Mouse (Mus musculus) heart, postnatal 0 days (tissue): ENCODE data around the gene Nacc1. TPM values are rescaled to one million over a fixed set of nuclear protein-coding genes. Genes with fewer than 3 reads are reported as not detected.

ENCODE experiments used
- ATAC-seq: fragments of 200-750 bp; cut with Nextera tagmentation; 2 replicates; pipeline ENCODE4 v1.8.0; 2017; ENCODE audit warnings: low read depth, moderate number of reproducible peaks, moderate library complexity; ENCODE audit not compliant: insufficient read depth
- DNase-seq: peaks from one replicate; pipeline ENCODE4 v3.0.0-alpha.2; 2016; ENCODE audit warnings: low spot score
- H3K27ac ChIP-seq: fragments of 300-500 bp; sonication (generic); 2 replicates; pipeline ENCODE4 v1.5.1; 2014; ENCODE audit warnings: low read depth, mild to moderate bottlenecking
- H3K27me3 ChIP-seq: fragments of 300-500 bp; sonication (generic); 2 replicates; pipeline ENCODE4 v1.6.1; 2014; ENCODE audit warnings: low read length, mixed read lengths; ENCODE audit not compliant: control insufficient read depth, insufficient read depth
- H3K36me3 ChIP-seq: fragments of 300-500 bp; sonication (generic); replicated peaks from 2 replicates; pipeline ENCODE4 v1.6.1; 2014; ENCODE audit warnings: low read length, mixed read lengths; ENCODE audit not compliant: control insufficient read depth, insufficient read depth
- H3K4me1 ChIP-seq: fragments of 300-500 bp; sonication (generic); 2 replicates; pipeline ENCODE4 v1.6.1; 2014; ENCODE audit warnings: antibody characterized with exemption; ENCODE audit not compliant: control insufficient read depth, insufficient read depth
- H3K4me2 ChIP-seq: fragments of 300-500 bp; sonication (generic); 2 replicates; pipeline ENCODE4 v1.6.1; 2014; ENCODE audit warnings: low read depth, mild to moderate bottlenecking, low read length, moderate library complexity
- H3K4me3 ChIP-seq: fragments of 300-500 bp; sonication (generic); 2 replicates; pipeline ENCODE4 v1.5.1; 2014; ENCODE audit warnings: low read depth, low read length
- H3K9ac ChIP-seq: fragments of 300-500 bp; sonication (generic); replicated peaks from 2 replicates; pipeline ENCODE4 v1.6.1; 2014; ENCODE audit warnings: low read depth, low read length, mixed read lengths
- H3K9me3 ChIP-seq: fragments of 300-500 bp; sonication (generic); replicated peaks from 2 replicates; pipeline ENCODE4 v1.6.1; 2016; ENCODE audit warnings: low read length; ENCODE audit not compliant: control insufficient read depth
- CTCF ChIP-seq: IDR thresholded peaks from 2 replicates; pipeline ENCODE4 v1.5.1; 2016; ENCODE audit warnings: antibody characterized with exemption, control low read depth, low read depth
- EP300 ChIP-seq: IDR thresholded peaks from 2 replicates; pipeline ENCODE4 v1.6.1; 2016; ENCODE audit warnings: antibody characterized with exemption, low read depth
- WGBS: fragments of 180-500 bp; shearing (Covaris S2); extraction: QIAGEN DNeasy Blood & Tissue Kit; methylation state at CpG from one replicate; pipeline ENCODE4 v1.1.7; 2014; 5-methylcytosine and 5-hydroxymethylcytosine counted together
- polyA plus RNA-seq: library from polyadenylated mRNA; unstranded; fragments of >200 nt; fragmentation: Nextera tagmentation; extraction: Ambion mirVana; gene quantifications from 2 replicates; pipeline ENCODE4 v1.2.1, GENCODE M21; 2015
- total RNA-seq: library from RNA; depleted of rRNA; stranded (reverse); fragments of >200 nt; gene quantifications from 2 replicates; pipeline ENCODE4 v1.2.3, GENCODE M21; 2014; ENCODE audit warnings: low replicate concordance

Nacc1 gene
- total and polyA plus RNA-seq, 2 experiments from 2014 or later, result 6.9 to 68.0 TPM

DNA sequence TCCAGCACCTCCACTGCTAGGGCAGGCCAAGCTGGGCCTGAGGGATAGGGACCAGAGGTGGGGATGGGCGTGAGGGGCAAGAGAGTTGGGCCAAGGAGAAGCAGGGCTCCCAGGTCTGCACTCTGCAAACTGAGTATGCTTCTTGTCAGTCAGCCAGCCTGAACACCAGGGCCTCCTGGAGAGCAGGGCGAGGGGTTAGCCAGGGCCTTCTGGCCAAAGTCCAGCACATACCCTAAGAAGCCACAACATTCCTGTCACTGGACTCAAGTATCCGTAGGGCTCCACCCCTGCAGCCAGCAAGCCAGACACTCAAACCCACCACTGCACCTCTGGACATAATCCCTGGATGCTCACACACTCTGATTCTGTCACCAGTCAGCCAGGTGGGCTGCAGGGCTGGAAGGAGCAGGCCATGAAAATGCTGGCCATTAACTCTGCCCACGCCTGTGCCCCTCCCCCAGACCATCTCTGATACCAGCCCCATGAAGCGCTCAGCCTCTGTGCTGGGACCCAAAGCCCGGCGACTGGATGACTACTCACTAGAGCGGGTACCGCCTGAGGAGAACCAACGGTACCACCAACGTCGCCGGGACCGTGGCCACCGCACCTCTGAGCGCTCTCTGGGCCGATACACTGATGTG is 51.5 kb downstream of the Nacc1 start:
- Histone ChIP-seq H3K9ac (0 out of 2 replicates have a peak overlapping the region, but pooled peaks have one; percentile 23), H3K36me3 (no peaks in the 10 kb centered on the region), H3K4me2 (no peak overlapping the region), H3K4me3 (no peak overlapping the region), H3K27me3 (no peaks in the 10 kb centered on the region), H3K27ac (no peak overlapping the region), H3K4me1 (no peaks in the 10 kb centered on the region), H3K9me3 (no peaks in the 10 kb centered on the region)
- DNase-seq (no peak), ATAC-seq (no peak)
- WGBS, result 80% methylated on average over 17 of the region's 17 CpGs
- TF ChIP-seq EP300 (no peak), CTCF (no peak)

DNA sequence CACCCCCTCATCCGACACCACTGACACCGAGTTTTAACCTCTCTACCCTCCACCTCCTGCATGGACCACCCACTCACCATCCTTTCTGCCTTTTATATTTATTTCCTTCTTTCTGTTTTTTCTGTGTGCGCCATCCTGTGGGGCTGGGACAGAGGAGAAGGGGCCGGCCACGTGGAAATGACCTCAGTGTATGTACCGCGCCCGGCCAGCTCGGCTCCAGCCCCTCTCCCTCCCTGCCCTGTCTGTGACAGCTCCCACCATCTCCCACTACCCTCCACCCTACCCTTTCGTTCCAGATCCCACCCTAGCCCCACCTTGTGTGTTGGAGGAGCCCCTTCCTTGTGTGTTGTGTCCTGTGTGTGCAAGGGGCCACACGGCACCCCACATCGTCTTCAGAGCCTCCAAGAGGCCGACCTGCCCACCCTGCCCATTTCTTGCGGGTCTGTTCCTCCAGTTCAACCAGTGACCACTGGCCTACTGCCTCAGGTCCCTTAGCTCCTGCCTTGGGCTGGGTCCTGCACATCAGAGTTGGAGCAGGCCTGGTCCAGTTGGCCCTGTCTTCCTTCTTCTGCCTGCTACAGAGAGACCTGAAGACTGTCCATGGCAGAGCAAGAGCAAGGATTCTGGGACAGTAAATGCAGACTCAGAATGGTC is 52.1 kb downstream of the Nacc1 start:
- 0 out of 2 replicates have a peak overlapping the region, but pooled peaks have one; percentile 23 for H3K9ac ChIP-seq
- WGBS, result 71% methylated on average over 14 of the region's 14 CpGs
- H3K4me1 ChIP-seq, result no peaks in the 10 kb centered on the region
- no peaks in the 10 kb centered on the region for H3K9me3 ChIP-seq
- no peak overlapping the region for H3K4me3 ChIP-seq
- H3K36me3 ChIP-seq, result no peaks in the 10 kb centered on the region
- ATAC-seq (no peak), DNase-seq (no peak)
- H3K27ac ChIP-seq, result no peak overlapping the region
- TF ChIP-seq CTCF (no peak), EP300 (no peak)
- no peaks in the 10 kb centered on the region for H3K27me3 ChIP-seq
- H3K4me2 ChIP-seq, result no peak overlapping the region

DNA sequence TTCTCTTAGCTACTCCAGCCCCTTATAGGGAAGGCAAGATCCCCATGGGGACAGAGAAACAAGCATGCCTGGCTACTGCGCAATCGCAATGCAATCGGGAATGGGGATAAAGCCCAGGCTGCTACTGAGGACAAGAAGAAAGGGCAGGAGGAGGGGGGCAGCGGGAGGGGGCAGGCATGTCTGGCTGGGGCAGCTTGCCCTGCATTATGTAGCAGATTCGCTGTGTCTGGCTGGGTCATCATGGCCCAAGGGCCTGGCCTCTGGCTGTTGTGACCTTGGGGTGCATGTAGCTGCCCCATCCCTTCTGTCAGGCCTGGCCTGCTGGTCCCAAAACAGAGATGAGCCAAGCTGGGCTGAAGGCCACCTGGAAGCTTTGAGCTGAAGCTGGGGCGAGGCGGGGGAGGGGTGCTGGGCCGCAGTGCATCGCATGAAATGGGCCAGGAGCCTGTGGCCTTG is 52.8 kb downstream of the Nacc1 start:
- H3K9ac ChIP-seq, result no peak overlapping the region

DNA sequence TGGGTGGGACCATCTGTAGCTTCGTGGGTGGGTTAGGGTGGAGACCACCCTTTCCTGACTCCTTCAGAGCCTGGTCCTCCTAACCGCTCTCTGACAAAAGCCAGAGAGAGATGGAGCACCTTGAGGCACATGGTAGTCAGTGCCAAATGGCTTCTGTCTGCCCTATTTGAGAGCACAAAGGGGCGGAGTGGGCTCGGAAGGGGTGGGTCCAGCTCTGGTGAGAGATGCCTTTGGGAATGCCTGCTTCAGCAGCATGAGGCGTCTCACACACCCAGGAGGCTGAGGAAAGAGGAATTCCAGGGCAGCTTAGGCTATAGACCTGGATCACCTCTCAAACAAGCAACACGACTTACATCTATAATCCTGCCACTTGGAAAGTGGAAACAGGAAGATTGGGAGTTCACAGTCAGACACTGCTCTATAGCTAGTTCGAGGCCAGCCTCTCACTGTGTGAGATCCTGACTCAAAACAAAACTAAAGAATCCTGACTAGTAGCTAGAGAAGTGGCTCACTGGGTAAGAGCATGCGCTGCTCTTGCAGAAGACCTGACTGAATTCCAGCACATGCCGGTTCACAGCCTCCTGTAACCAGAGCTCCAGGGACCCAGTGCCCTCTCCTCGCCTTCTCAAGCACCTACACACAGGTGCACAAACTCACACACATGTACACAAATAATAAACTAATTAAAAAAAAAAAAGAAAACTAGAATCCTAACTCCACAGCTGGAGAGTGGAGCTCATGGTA is 53.6 kb downstream of the Nacc1 start:
- no peak overlapping the region for H3K27ac ChIP-seq
- no peak for ATAC-seq
- DNase-seq, result no peak
- no peak overlapping the region for H3K4me3 ChIP-seq
- H3K27me3 ChIP-seq, result no peaks in the 10 kb centered on the region
- H3K9me3 ChIP-seq, result no peaks in the 10 kb centered on the region
- 52% methylated on average over 10 of the region's 10 CpGs for WGBS
- H3K4me1 ChIP-seq, result no peaks in the 10 kb centered on the region
- H3K9ac ChIP-seq, result no peak overlapping the region
- TF ChIP-seq CTCF (no peak), EP300 (no peak)
- H3K4me2 ChIP-seq, result no peak overlapping the region
- no peaks in the 10 kb centered on the region for H3K36me3 ChIP-seq

More for the DNA sequence above, 52.8 kb downstream of the Nacc1 start:
- Histone ChIP-seq H3K4me2 (no peak overlapping the region), H3K27me3 (no peaks in the 10 kb centered on the region), H3K36me3 (no peaks in the 10 kb centered on the region), H3K9me3 (no peaks in the 10 kb centered on the region), H3K4me1 (no peaks in the 10 kb centered on the region), H3K27ac (no peak overlapping the region), H3K4me3 (no peak overlapping the region)
- TF ChIP-seq EP300, result no peak
- no peak for TF ChIP-seq CTCF
- 54% methylated on average over 6 of the region's 9 CpGs for WGBS
- DNase-seq, result no peak
- no peak for ATAC-seq

DNA sequence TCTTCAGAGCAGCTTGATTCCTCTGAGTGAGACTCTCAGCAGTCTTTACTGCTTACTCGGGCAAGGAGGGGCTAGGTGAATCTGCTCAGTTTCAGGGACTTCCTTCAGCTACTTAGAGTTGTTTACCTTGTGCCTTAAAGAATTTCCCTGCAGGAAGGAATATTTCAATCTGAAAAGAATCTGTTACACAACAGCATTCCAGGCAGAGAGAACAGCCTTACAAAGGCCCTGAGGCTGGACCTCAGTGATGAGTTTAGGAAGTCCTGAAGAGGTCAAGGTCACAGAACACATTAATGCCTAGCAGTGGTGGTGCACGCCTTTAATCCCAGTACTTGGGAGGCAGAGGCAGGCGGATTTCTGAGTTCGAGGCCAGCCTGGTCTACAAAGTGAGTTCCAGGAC is 55.8 kb downstream of the Nacc1 start:
- ATAC-seq, result no peak

More for the DNA sequence above, 55.8 kb downstream of the Nacc1 start:
- no peaks in the 10 kb centered on the region for H3K36me3 ChIP-seq
- TF ChIP-seq EP300 (no peak), CTCF (no peak)
- no peak overlapping the region for H3K4me2 ChIP-seq
- no peaks in the 10 kb centered on the region for H3K4me1 ChIP-seq
- H3K27ac ChIP-seq, result no peak overlapping the region
- no peaks in the 10 kb centered on the region for H3K27me3 ChIP-seq
- no peak for DNase-seq
- no peak overlapping the region for H3K4me3 ChIP-seq
- 86% methylated on average over 4 of the region's 4 CpGs for WGBS
- no peak overlapping the region for H3K9ac ChIP-seq
- no peaks in the 10 kb centered on the region for H3K9me3 ChIP-seq
